Mouse (Mus musculus) limb, embryonic 12.5 days (tissue): ENCODE results near the gene Dynlt1b. TPM values are rescaled to one million over a fixed set of nuclear protein-coding genes. Genes with fewer than 3 reads are reported as not detected.
"Not testable (repeated sequence)": the region's sequence is repeated elsewhere in the genome, so short reads cannot be mapped to it uniquely, and the experiment has no call there.

Experiments used
- ATAC-seq: fragments of 200-750 bp; cut with Nextera tagmentation; 2 replicates; pipeline ENCODE4 v1.8.0; 2017; ENCODE audit warnings: low read depth, moderate TSS enrichment; ENCODE audit not compliant: insufficient number of reproducible peaks, insufficient read depth, low FRiP score, low TSS enrichment
- H3K27ac ChIP-seq: fragments of 300-500 bp; sonication (generic); 2 replicates; pipeline ENCODE4 v1.5.1; 2016; ENCODE audit warnings: mild to moderate bottlenecking, moderate library complexity
- H3K27me3 ChIP-seq: fragments of 300-500 bp; sonication (generic); 2 replicates; pipeline ENCODE4 v1.6.1; 2016; ENCODE audit warnings: mild to moderate bottlenecking, moderate library complexity
- H3K36me3 ChIP-seq: fragments of 300-500 bp; sonication (generic); 2 replicates; pipeline ENCODE4 v1.6.1; 2016; ENCODE audit warnings: mild to moderate bottlenecking, moderate library complexity
- H3K4me1 ChIP-seq: fragments of 300-500 bp; sonication (generic); replicated peaks from 2 replicates; pipeline ENCODE4 v1.6.1; 2016
- H3K4me2 ChIP-seq: fragments of 300-500 bp; sonication (generic); 2 replicates; pipeline ENCODE4 v1.6.1; 2016; ENCODE audit warnings: mild to moderate bottlenecking, moderate library complexity
- H3K4me3 ChIP-seq: fragments of 300-500 bp; sonication (generic); replicated peaks from 2 replicates; pipeline ENCODE4 v1.5.1; 2016; ENCODE audit warnings: mild to moderate bottlenecking
- H3K9ac ChIP-seq: fragments of 300-500 bp; sonication (generic); replicated peaks from 2 replicates; pipeline ENCODE4 v1.6.1; 2016; ENCODE audit warnings: mild to moderate bottlenecking, moderate library complexity
- H3K9me3 ChIP-seq: fragments of 300-500 bp; sonication (generic); 2 replicates; pipeline ENCODE4 v1.6.1; 2016; ENCODE audit warnings: mild to moderate bottlenecking, moderate library complexity
- WGBS: fragments of 180-500 bp; shearing (Covaris S2); methylation state at CpG from one replicate; pipeline ENCODE4 v1.1.7; 2016; 5-methylcytosine and 5-hydroxymethylcytosine counted together
- polyA plus RNA-seq: library from polyadenylated mRNA; unstranded; fragments of >200 nt; fragmentation: Nextera tagmentation; extraction: Ambion mirVana; gene quantifications from 2 replicates; pipeline ENCODE4 v1.2.1, GENCODE M21; 2016

Gene Dynlt1b
- polyA plus RNA-seq: 528 and 536 TPM in 2 replicates

GRCm38 (mm10) chr17:6429945-6430344 lies at the start of gene Dynlt1b:
Gene Dynlt1b, plus strand, starts transcription at chr17:6430112.
- peak within 1 kb of the TSS; percentile 45 for H3K4me3 ChIP-seq
- H3K4me2 ChIP-seq: peak within 1 kb of the TSS; percentile 61
- H3K4me1 ChIP-seq, H3K27ac ChIP-seq, H3K9me3 ChIP-seq, H3K27me3 ChIP-seq: not testable (repeated sequence)
- H3K36me3 ChIP-seq: peaks cover 14% of the 10 kb centered on the region
- H3K9ac ChIP-seq: peak within 1 kb of the TSS; percentile 51
- under 1% methylated on average over 27 of the region's 27 CpGs for WGBS
- ATAC-seq: peak; percentile 96

- ATAC-seq, H3K27me3 ChIP-seq, H3K9ac ChIP-seq, H3K27ac ChIP-seq, H3K4me1 ChIP-seq, H3K9me3 ChIP-seq, H3K4me3 ChIP-seq, H3K4me2 ChIP-seq, H3K36me3 ChIP-seq: not testable (repeated sequence)
- 88% methylated on average over 1 of the region's 8 CpGs for WGBS
Observed at GRCm38 (mm10) chr17:6380182-6380841, 49.6 kb upstream of the Dynlt1b start.

- not testable (repeated sequence) for H3K27me3 ChIP-seq, H3K4me1 ChIP-seq, H3K4me2 ChIP-seq, H3K4me3 ChIP-seq, ATAC-seq, H3K9me3 ChIP-seq, H3K27ac ChIP-seq, H3K9ac ChIP-seq, H3K36me3 ChIP-seq
- no CpG with 5 or more reads among the region's 8 CpGs for WGBS
Observed at GRCm38 (mm10) chr17:6381071-6381682, 48.7 kb upstream of the Dynlt1b start.

GRCm38 (mm10) chr17:6386927-6387326 lies 43.0 kb upstream of the Dynlt1b start:
- H3K27ac ChIP-seq, H3K4me1 ChIP-seq, H3K9ac ChIP-seq, H3K9me3 ChIP-seq, H3K4me3 ChIP-seq, H3K36me3 ChIP-seq, H3K27me3 ChIP-seq, H3K4me2 ChIP-seq: not testable (repeated sequence)
- no CpG with 5 or more reads among the region's 4 CpGs for WGBS
- peak; percentile 54; the same call in 1 of the 2 replicates for ATAC-seq

- H3K27ac ChIP-seq, H3K4me1 ChIP-seq, H3K36me3 ChIP-seq, H3K9ac ChIP-seq, H3K27me3 ChIP-seq, ATAC-seq, H3K4me2 ChIP-seq, H3K9me3 ChIP-seq, H3K4me3 ChIP-seq: not testable (repeated sequence)
- no CpG with 5 or more reads among the region's 9 CpGs for WGBS
Observed at GRCm38 (mm10) chr17:6387380-6387911, 42.5 kb upstream of the Dynlt1b start.

- not testable (repeated sequence) for ATAC-seq, H3K27ac ChIP-seq, H3K4me3 ChIP-seq, H3K4me1 ChIP-seq, H3K27me3 ChIP-seq, H3K4me2 ChIP-seq, H3K9me3 ChIP-seq, H3K36me3 ChIP-seq, H3K9ac ChIP-seq
- 91% methylated on average over 4 of the region's 7 CpGs for WGBS
Observed at GRCm38 (mm10) chr17:6389463-6389862, 40.4 kb upstream of the Dynlt1b start.

- H3K9ac ChIP-seq, H3K9me3 ChIP-seq, H3K36me3 ChIP-seq, H3K27ac ChIP-seq, H3K27me3 ChIP-seq, H3K4me2 ChIP-seq, H3K4me3 ChIP-seq, ATAC-seq, H3K4me1 ChIP-seq: not testable (repeated sequence)
- 100% methylated on average over 2 of the region's 2 CpGs for WGBS
Observed at GRCm38 (mm10) chr17:6390731-6391130, 39.2 kb upstream of the Dynlt1b start.

- not testable (repeated sequence) for ATAC-seq, H3K4me2 ChIP-seq, H3K27ac ChIP-seq, H3K27me3 ChIP-seq, H3K9ac ChIP-seq, H3K4me1 ChIP-seq, H3K9me3 ChIP-seq, H3K4me3 ChIP-seq, H3K36me3 ChIP-seq
- 91% methylated on average over 5 of the region's 6 CpGs for WGBS
Observed at GRCm38 (mm10) chr17:6391736-6392135, 38.2 kb upstream of the Dynlt1b start.

- H3K36me3 ChIP-seq, H3K4me3 ChIP-seq, H3K27me3 ChIP-seq, H3K9ac ChIP-seq, H3K4me2 ChIP-seq, H3K4me1 ChIP-seq, H3K27ac ChIP-seq, H3K9me3 ChIP-seq: not testable (repeated sequence)
- WGBS: no CpG with 5 or more reads among the region's 4 CpGs
- ATAC-seq: peak; percentile 29; the same call in 1 of the 2 replicates
Observed at GRCm38 (mm10) chr17:6392473-6393340, 37.2 kb upstream of the Dynlt1b start.

GRCm38 (mm10) chr17:6398079-6398478 lies 31.8 kb upstream of the Dynlt1b start:
- WGBS: 84% methylated on average over 2 of the region's 3 CpGs
- H3K36me3 ChIP-seq, H3K27me3 ChIP-seq, H3K9ac ChIP-seq, ATAC-seq, H3K4me3 ChIP-seq, H3K9me3 ChIP-seq, H3K4me2 ChIP-seq, H3K4me1 ChIP-seq, H3K27ac ChIP-seq: not testable (repeated sequence)

- H3K27me3 ChIP-seq, H3K36me3 ChIP-seq, H3K9me3 ChIP-seq, H3K4me3 ChIP-seq, H3K4me1 ChIP-seq, H3K9ac ChIP-seq, H3K27ac ChIP-seq, H3K4me2 ChIP-seq, ATAC-seq: not testable (repeated sequence)
- WGBS: 29% methylated on average over 7 of the region's 7 CpGs
Observed at GRCm38 (mm10) chr17:6398816-6399215, 31.1 kb upstream of the Dynlt1b start.
